Mouse (Mus musculus) kidney, postnatal 0 days (tissue): ENCODE data around the gene Kctd17. TPM values are rescaled to one million over a fixed set of nuclear protein-coding genes. Genes with fewer than 3 reads are reported as not detected.

ENCODE experiments used
- ATAC-seq: fragments of 200-750 bp; cut with Nextera tagmentation; replicated peaks from 2 replicates; pipeline ENCODE4 v1.8.0; 2017; ENCODE audit warnings: low read depth, moderate number of reproducible peaks, moderate TSS enrichment, moderate library complexity; ENCODE audit not compliant: low FRiP score
- DNase-seq: peaks from one replicate; pipeline ENCODE4 v3.0.0-alpha.2; 2016; ENCODE audit warnings: low spot score
- H3K27ac ChIP-seq: fragments of 300-500 bp; sonication (generic); 2 replicates; pipeline ENCODE4 v1.5.1; 2014; ENCODE audit warnings: mild to moderate bottlenecking
- H3K27me3 ChIP-seq: fragments of 300-500 bp; sonication (generic); 2 replicates; pipeline ENCODE4 v1.6.1; 2014; ENCODE audit warnings: low read length, mixed read lengths; ENCODE audit not compliant: insufficient read depth
- H3K36me3 ChIP-seq: fragments of 300-500 bp; sonication (generic); 2 replicates; pipeline ENCODE4 v1.6.1; 2014; ENCODE audit warnings: low read length, mixed read lengths; ENCODE audit not compliant: insufficient read depth
- H3K4me1 ChIP-seq: fragments of 300-500 bp; sonication (generic); replicated peaks from 2 replicates; pipeline ENCODE4 v1.6.1; 2014; ENCODE audit warnings: antibody characterized with exemption, low read length, mixed read lengths; ENCODE audit not compliant: insufficient read depth
- H3K4me2 ChIP-seq: fragments of 300-500 bp; sonication (generic); 2 replicates; pipeline ENCODE4 v1.6.1; 2014; ENCODE audit warnings: mild to moderate bottlenecking, low read length, moderate library complexity, mixed read lengths
- H3K4me3 ChIP-seq: fragments of 300-500 bp; sonication (generic); replicated peaks from 2 replicates; pipeline ENCODE4 v1.5.1; 2014; ENCODE audit warnings: low read depth, low read length
- H3K9ac ChIP-seq: fragments of 300-500 bp; sonication (generic); 2 replicates; pipeline ENCODE4 v1.6.1; 2014; ENCODE audit warnings: low read depth, low read length
- H3K9me3 ChIP-seq: fragments of 300-500 bp; sonication (generic); replicated peaks from 2 replicates; pipeline ENCODE4 v1.6.1; 2016; ENCODE audit warnings: low read length, inconsistent platforms, mixed read lengths
- CTCF ChIP-seq: IDR thresholded peaks from 2 replicates; pipeline ENCODE4 v1.5.1; 2016; ENCODE audit warnings: antibody characterized with exemption, low read depth, mild to moderate bottlenecking, moderate library complexity
- WGBS: fragments of 180-500 bp; shearing (Covaris S2); extraction: QIAGEN DNeasy Blood & Tissue Kit; methylation state at CpG from one replicate; pipeline ENCODE4 v1.1.7; 2014; 5-methylcytosine and 5-hydroxymethylcytosine counted together
- polyA plus RNA-seq: library from polyadenylated mRNA; unstranded; fragments of >200 nt; fragmentation: Nextera tagmentation; extraction: Ambion mirVana; gene quantifications from 2 replicates; pipeline ENCODE4 v1.2.1, GENCODE M21; 2015

Kctd17 gene
- polyA plus RNA-seq, 1 experiment from 2014 or later: 47.8 TPM

GRCm38 (mm10) chr15:78481448-78482000 lies 53.2 kb downstream of the Kctd17 start:
- peak; percentile 38; the same call in 1 of the 2 replicates for TF ChIP-seq CTCF
- WGBS: 56% methylated on average over 9 of the region's 9 CpGs
- H3K4me2 ChIP-seq: no peak overlapping the region
- ATAC-seq: no peak
- H3K36me3 ChIP-seq: no peaks in the 10 kb centered on the region
- DNase-seq: no peak
- H3K4me3 ChIP-seq: no peak overlapping the region
- no peak overlapping the region for H3K9ac ChIP-seq
- no peaks in the 10 kb centered on the region for H3K27me3 ChIP-seq
- H3K27ac ChIP-seq: no peak overlapping the region
- no peaks in the 10 kb centered on the region for H3K4me1 ChIP-seq
- H3K9me3 ChIP-seq: no peaks in the 10 kb centered on the region

DNA sequence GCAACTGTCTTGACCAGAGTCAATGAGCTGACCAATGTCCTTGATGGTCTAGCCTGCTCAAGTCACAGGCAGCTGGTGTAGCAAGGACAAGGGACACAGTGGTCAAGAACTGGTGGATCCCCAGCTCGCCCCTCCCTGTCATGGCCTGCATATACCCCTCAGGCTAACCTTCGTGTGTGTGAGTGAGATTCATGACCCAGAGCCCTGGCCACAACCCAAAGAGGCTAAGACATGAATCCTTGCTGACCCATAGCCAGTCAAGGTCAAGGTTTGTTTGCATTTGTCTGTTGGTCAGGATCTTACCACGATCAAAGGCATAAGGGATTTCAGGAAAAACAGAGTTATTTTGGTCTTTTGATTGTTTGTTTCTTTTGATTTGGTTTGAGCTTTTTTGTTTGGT lies 54.2 kb downstream of the Kctd17 start:
- ATAC-seq: no peak
- WGBS: 42% methylated on average over 3 of the region's 3 CpGs

GRCm38 (mm10) chr15:78483311-78483710 lies 54.9 kb downstream of the Kctd17 start:
- Histone ChIP-seq H3K4me1 (no peaks in the 10 kb centered on the region), H3K4me3 (no peak overlapping the region), H3K9ac (no peak overlapping the region), H3K27me3 (no peaks in the 10 kb centered on the region), H3K27ac (no peak overlapping the region), H3K4me2 (no peak overlapping the region), H3K36me3 (no peaks in the 10 kb centered on the region), H3K9me3 (no peaks in the 10 kb centered on the region)
- TF ChIP-seq CTCF: no peak
- no peak for ATAC-seq
- 72% methylated on average over 4 of the region's 4 CpGs for WGBS
- no peak for DNase-seq

More for the DNA sequence above, 54.2 kb downstream of the Kctd17 start:
- DNase-seq: no peak
- Histone ChIP-seq H3K9ac (no peak overlapping the region), H3K4me2 (no peak overlapping the region), H3K4me1 (no peaks in the 10 kb centered on the region), H3K27me3 (no peaks in the 10 kb centered on the region), H3K36me3 (no peaks in the 10 kb centered on the region), H3K27ac (no peak overlapping the region), H3K4me3 (no peak overlapping the region), H3K9me3 (no peaks in the 10 kb centered on the region)
- TF ChIP-seq CTCF: no peak

DNA sequence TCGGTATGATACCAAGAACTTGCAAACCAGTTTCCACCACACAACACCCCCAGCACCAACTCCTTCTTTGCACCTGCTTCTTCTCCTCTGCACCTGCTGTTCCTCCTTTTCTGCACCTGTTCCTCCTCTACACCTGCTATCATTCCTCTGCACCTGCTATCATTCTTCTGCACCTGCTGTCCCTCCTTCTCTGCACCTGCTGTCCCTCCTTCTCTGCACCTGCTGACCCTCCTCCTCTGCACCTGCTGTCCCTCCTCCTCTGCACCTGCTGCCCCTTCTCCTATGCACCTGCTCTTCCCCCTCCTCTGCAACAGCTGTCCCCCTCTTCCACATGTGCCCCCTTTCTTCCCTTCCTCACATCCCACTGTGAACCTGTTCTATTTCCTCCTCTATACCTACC lies 58.2 kb downstream of the Kctd17 start:
- H3K9me3 ChIP-seq: no peaks in the 10 kb centered on the region
- H3K36me3 ChIP-seq: no peaks in the 10 kb centered on the region
- no peaks in the 10 kb centered on the region for H3K27me3 ChIP-seq
- ATAC-seq (no peak), DNase-seq (no peak)
- H3K4me2 ChIP-seq: no peak overlapping the region
- no peak for TF ChIP-seq CTCF
- WGBS: 90% methylated on average over 1 of the region's 1 CpGs
- H3K4me1 ChIP-seq: no peaks in the 10 kb centered on the region
- no peak overlapping the region for H3K27ac ChIP-seq
- no peak overlapping the region for H3K9ac ChIP-seq
- no peak overlapping the region for H3K4me3 ChIP-seq

GRCm38 (mm10) chr15:78487066-78487465 lies 58.7 kb downstream of the Kctd17 start:
- no peak overlapping the region for H3K27ac ChIP-seq
- H3K4me3 ChIP-seq: no peak overlapping the region
- no peaks in the 10 kb centered on the region for H3K36me3 ChIP-seq
- ATAC-seq (no peak), DNase-seq (no peak)
- 66% methylated on average over 4 of the region's 4 CpGs for WGBS
- H3K9me3 ChIP-seq: no peaks in the 10 kb centered on the region
- no peaks in the 10 kb centered on the region for H3K4me1 ChIP-seq
- no peak overlapping the region for H3K9ac ChIP-seq
- TF ChIP-seq CTCF: no peak
- no peak overlapping the region for H3K4me2 ChIP-seq
- H3K27me3 ChIP-seq: no peaks in the 10 kb centered on the region

Other genes with a start within 250 kb of the Kctd17 start
- 0.24 and 0.43 TPM in 2 replicates for gene Pvalb, start 222.2 kb upstream of the Kctd17 start, polyA plus RNA-seq
- 2.3 and 3.9 TPM in 2 replicates for gene Ncf4, start 183.8 kb upstream of the Kctd17 start, polyA plus RNA-seq
- gene Csf2rb2, start 122.8 kb upstream of the Kctd17 start, polyA plus RNA-seq: 0.20 and 0.39 TPM in 2 replicates
- gene Csf2rb, start 102.8 kb upstream of the Kctd17 start, polyA plus RNA-seq: 1.1 and 1.8 TPM in 2 replicates
- not detected in 2 replicates for gene Tex33, start 32.7 kb upstream of the Kctd17 start, polyA plus RNA-seq
- 128 and 131 TPM in 2 replicates for gene Tst, start 22.7 kb upstream of the Kctd17 start, polyA plus RNA-seq
- 3.0 and 4.6 TPM in 2 replicates for gene Mpst, start 22.1 kb upstream of the Kctd17 start, polyA plus RNA-seq
- 0.10 and 0.24 TPM in 2 replicates for gene Tmprss6, start 40.1 kb downstream of the Kctd17 start, polyA plus RNA-seq
- 0.55 and 1.1 TPM in 2 replicates for gene Il2rb, start 66.7 kb downstream of the Kctd17 start, polyA plus RNA-seq
- gene C1qtnf6, start 102.9 kb downstream of the Kctd17 start, polyA plus RNA-seq: 28.2 and 28.4 TPM in 2 replicates
- 0.17 and 0.28 TPM in 2 replicates for gene Sstr3, start 116.1 kb downstream of the Kctd17 start, polyA plus RNA-seq
- 7.0 and 8.8 TPM in 2 replicates for gene Rac2, start 144.2 kb downstream of the Kctd17 start, polyA plus RNA-seq
- gene Cyth4, start 168.5 kb downstream of the Kctd17 start, polyA plus RNA-seq: 5.4 and 6.2 TPM in 2 replicates